Mouse (Mus musculus) kidney, embryonic 14.5 days (tissue): ENCODE measurements around the gene Fosb. TPM values are rescaled to one million over a fixed set of nuclear protein-coding genes. Genes with fewer than 3 reads are reported as not detected.

Experiments
- ATAC-seq: fragments of 200-750 bp; cut with Nextera tagmentation; 2 replicates; pipeline ENCODE4 v1.8.0; 2017; ENCODE audit warnings: moderate number of reproducible peaks, mild to moderate bottlenecking, moderate TSS enrichment, moderate library complexity; ENCODE audit not compliant: low FRiP score, low TSS enrichment
- H3K27ac ChIP-seq: fragments of 300-500 bp; sonication (generic); 2 replicates; pipeline ENCODE4 v1.5.1; 2014; ENCODE audit warnings: low read depth, mild to moderate bottlenecking, low read length, moderate library complexity, mixed read lengths
- H3K27me3 ChIP-seq: fragments of 300-500 bp; sonication (generic); 2 replicates; pipeline ENCODE4 v1.6.1; 2014; ENCODE audit warnings: mild to moderate bottlenecking, low read length; ENCODE audit not compliant: control insufficient read depth, insufficient read depth
- H3K36me3 ChIP-seq: fragments of 300-500 bp; sonication (generic); 2 replicates; pipeline ENCODE4 v1.6.1; 2014; ENCODE audit warnings: low read length, mixed read lengths; ENCODE audit not compliant: control insufficient read depth, insufficient read depth
- H3K4me1 ChIP-seq: fragments of 300-500 bp; sonication (generic); 2 replicates; pipeline ENCODE4 v1.6.1; 2014; ENCODE audit warnings: low read length, mixed read lengths; ENCODE audit not compliant: control insufficient read depth, insufficient read depth
- H3K4me2 ChIP-seq: fragments of 300-500 bp; sonication (generic); replicated peaks from 2 replicates; pipeline ENCODE4 v1.6.1; 2014; ENCODE audit warnings: low read depth, mild to moderate bottlenecking, low read length
- H3K4me3 ChIP-seq: fragments of 300-500 bp; sonication (generic); 2 replicates; pipeline ENCODE4 v1.5.1; 2014; ENCODE audit warnings: mild to moderate bottlenecking, low read length
- H3K9ac ChIP-seq: fragments of 300-500 bp; sonication (generic); 2 replicates; pipeline ENCODE4 v1.6.1; 2014; ENCODE audit warnings: low read depth, mild to moderate bottlenecking, low read length, moderate library complexity
- H3K9me3 ChIP-seq: fragments of 300-500 bp; sonication (generic); 2 replicates; pipeline ENCODE4 v1.6.1; 2016; ENCODE audit warnings: low read length; ENCODE audit not compliant: control insufficient read depth
- WGBS: fragments of 180-500 bp; shearing (Covaris S2); extraction: QIAGEN DNeasy Blood & Tissue Kit; methylation state at CpG from one replicate; pipeline ENCODE4 v1.1.7; 2014; 5-methylcytosine and 5-hydroxymethylcytosine counted together
- polyA plus RNA-seq: library from polyadenylated mRNA; unstranded; fragments of >200 nt; fragmentation: Nextera tagmentation; extraction: Ambion mirVana; gene quantifications from 2 replicates; pipeline ENCODE4 v1.2.1, GENCODE M21; 2014

Fosb gene
- 0.14 and 0.20 TPM in 2 replicates for polyA plus RNA-seq

- Histone ChIP-seq H3K4me2 (peak within 1 kb of the TSS; percentile 99), H3K9ac (peak within 1 kb of the TSS; percentile 57), H3K36me3 (no peaks in the 10 kb centered on the region), H3K27me3 (peaks cover 22% of the 10 kb centered on the region), H3K27ac (no peak within 1 kb of the TSS), H3K4me3 (peak within 1 kb of the TSS; percentile 68), H3K9me3 (no peaks in the 10 kb centered on the region), H3K4me1 (peaks cover 4% of the 10 kb centered on the region; the same call in 1 of the 2 replicates)
- ATAC-seq, result peak; percentile 82
- under 1% methylated on average over 48 of the region's 49 CpGs for WGBS
Measured at GRCm38 (mm10) chr7:19309884-19310641, at the start of gene Fosb. Fosb (minus strand) TSS chr7:19310051.

DNA sequence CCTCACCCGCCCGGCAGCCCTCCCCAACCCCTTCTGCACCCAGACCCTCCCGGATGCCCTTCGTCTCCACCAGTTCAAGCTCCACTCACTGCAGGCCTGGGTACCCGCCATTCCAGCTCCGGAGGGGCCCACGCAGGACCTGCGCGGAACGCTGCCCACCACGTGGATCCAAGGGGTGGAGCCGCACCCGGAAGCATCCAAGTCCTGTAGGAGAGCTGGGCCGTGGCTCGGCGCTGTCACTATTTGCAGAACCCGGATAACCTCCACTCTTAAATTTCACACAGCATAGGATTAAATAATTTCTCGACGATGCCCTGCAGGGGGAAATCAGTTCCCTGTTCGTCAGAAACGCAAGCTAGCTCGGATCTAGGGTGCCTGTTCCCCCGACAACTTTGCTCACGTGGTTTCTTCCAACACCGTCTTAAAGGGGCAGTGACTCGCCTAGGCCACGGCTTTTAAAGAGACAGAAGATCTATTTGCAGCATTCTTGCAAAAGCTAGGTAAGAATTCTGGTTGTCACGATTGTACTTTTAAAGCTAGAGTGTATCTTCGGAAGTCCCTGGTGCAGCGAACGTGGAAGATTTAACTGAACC is 49.5 kb upstream of the Fosb start, which contains the start of the genes Cd3eap and Ppp1r13l:
TSS of gene Cd3eap (minus strand) at position 185 of the 593 bp plus-strand sequence.
TSS of gene Ppp1r13l (plus strand) at position 451 of the 593 bp plus-strand sequence.
- Histone ChIP-seq H3K4me3 (peak within 1 kb of the TSS; percentile 82), H3K4me1 (0 out of 2 replicates have a peak, but pooled peaks cover 4% of the 10 kb centered on the region), H3K9ac (peak within 1 kb of the TSS; percentile 69), H3K27me3 (no peaks in the 10 kb centered on the region), H3K9me3 (no peaks in the 10 kb centered on the region), H3K4me2 (peak within 1 kb of the TSS; percentile 98), H3K27ac (peak within 1 kb of the TSS; percentile 59), H3K36me3 (peaks cover 27% of the 10 kb centered on the region)
- under 1% methylated on average over 31 of the region's 31 CpGs for WGBS
- ATAC-seq, result peak; percentile 63

GRCm38 (mm10) chr7:19358634-19359033 is 48.8 kb upstream of the Fosb start:
- H3K27me3 ChIP-seq, result no peaks in the 10 kb centered on the region
- H3K27ac ChIP-seq, result no peak overlapping the region
- no peak for ATAC-seq
- 0 out of 2 replicates have a peak, but pooled peaks cover 4% of the 10 kb centered on the region for H3K4me1 ChIP-seq
- H3K9ac ChIP-seq, result peak overlapping the region; percentile 69
- WGBS, result 20% methylated on average over 13 of the region's 13 CpGs
- peak overlapping the region; percentile 98 for H3K4me2 ChIP-seq
- H3K36me3 ChIP-seq, result peaks cover 31% of the 10 kb centered on the region
- no peaks in the 10 kb centered on the region for H3K9me3 ChIP-seq
- peak overlapping the region; percentile 82 for H3K4me3 ChIP-seq

DNA sequence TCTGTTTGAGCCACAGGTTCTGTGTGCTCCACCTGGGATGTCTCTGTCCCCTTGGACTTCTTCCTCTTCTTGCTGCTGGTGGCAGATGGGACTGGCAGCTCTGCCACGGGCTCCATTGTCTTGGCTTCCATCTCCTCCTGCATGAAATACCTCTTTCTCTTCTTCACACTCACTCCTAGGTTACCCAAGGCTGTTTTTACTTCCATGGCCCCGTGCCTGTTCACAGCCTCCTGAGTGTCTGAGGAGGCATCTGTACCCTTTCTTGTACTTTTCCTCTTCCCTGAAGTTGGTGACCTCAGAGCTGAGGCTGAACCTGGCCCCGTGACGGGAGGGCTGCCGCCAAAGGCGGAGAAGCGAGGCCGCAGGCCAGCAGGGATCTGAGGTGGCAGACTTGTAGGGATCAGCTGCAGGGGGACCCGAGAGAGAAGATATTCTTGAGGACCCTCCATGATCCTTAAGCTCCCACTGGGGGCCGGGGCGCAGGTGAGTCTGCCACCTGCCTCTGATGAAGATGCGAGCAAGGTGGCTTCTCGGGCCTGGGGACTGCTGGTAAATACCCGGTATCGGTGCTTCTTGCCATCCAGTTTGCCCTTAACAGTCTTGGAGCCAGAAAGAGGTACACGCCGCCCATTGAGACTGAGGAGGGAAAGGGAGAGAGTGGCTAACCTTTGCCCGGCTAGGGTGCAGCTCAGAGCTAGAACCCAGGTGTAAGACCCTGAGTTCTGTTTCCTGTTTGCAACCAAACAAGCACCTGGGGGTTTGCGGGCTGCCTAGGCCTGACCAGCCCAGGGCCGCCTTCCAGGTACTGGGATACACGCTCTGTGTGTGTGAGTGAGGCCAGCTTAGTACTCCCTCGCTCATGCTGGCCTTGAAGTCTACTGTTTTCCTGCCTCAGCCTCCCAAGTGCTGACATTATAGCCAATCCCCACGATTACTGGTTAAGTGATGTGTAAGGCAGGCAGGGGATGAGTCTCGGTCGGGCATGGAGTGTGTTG is 47.8 kb upstream of the Fosb start:
- Histone ChIP-seq H3K4me2 (peak overlapping the region; percentile 98), H3K36me3 (peaks cover 40% of the 10 kb centered on the region), H3K4me3 (peak overlapping the region; percentile 82; the same call in 1 of the 2 replicates), H3K9ac (no peak overlapping the region; the same call in 1 of the 2 replicates), H3K4me1 (0 out of 2 replicates have a peak, but pooled peaks cover 4% of the 10 kb centered on the region), H3K27me3 (no peaks in the 10 kb centered on the region), H3K27ac (no peak overlapping the region), H3K9me3 (no peaks in the 10 kb centered on the region)
- ATAC-seq, result no peak
- WGBS, result 93% methylated on average over 25 of the region's 25 CpGs

- Histone ChIP-seq H3K36me3 (peaks cover 51% of the 10 kb centered on the region), H3K27ac (no peak overlapping the region), H3K9me3 (no peaks in the 10 kb centered on the region), H3K9ac (no peak overlapping the region), H3K4me2 (no peak overlapping the region), H3K27me3 (no peaks in the 10 kb centered on the region), H3K4me3 (no peak overlapping the region), H3K4me1 (0 out of 2 replicates have a peak, but pooled peaks cover 4% of the 10 kb centered on the region)
- 60% methylated on average over 10 of the region's 10 CpGs for WGBS
- ATAC-seq, result no peak
Measured at GRCm38 (mm10) chr7:19356311-19356710, 46.5 kb upstream of the Fosb start.

- H3K9ac ChIP-seq, result no peak overlapping the region
- H3K36me3 ChIP-seq, result peaks cover 61% of the 10 kb centered on the region
- H3K27me3 ChIP-seq, result no peaks in the 10 kb centered on the region
- H3K9me3 ChIP-seq, result no peaks in the 10 kb centered on the region
- no peak for ATAC-seq
- no peak overlapping the region for H3K4me3 ChIP-seq
- no peak overlapping the region for H3K27ac ChIP-seq
- H3K4me1 ChIP-seq, result no peaks in the 10 kb centered on the region
- WGBS, result 84% methylated on average over 5 of the region's 5 CpGs
- no peak overlapping the region for H3K4me2 ChIP-seq
Measured at GRCm38 (mm10) chr7:19354991-19355390, 45.1 kb upstream of the Fosb start.

GRCm38 (mm10) chr7:19350221-19350620 is 40.4 kb upstream of the Fosb start:
- H3K27ac ChIP-seq, result no peak overlapping the region
- no peaks in the 10 kb centered on the region for H3K27me3 ChIP-seq
- peaks cover 56% of the 10 kb centered on the region for H3K36me3 ChIP-seq
- no peak for ATAC-seq
- H3K4me3 ChIP-seq, result no peak overlapping the region
- H3K4me1 ChIP-seq, result peaks cover 11% of the 10 kb centered on the region
- H3K9ac ChIP-seq, result no peak overlapping the region
- WGBS, result 92% methylated on average over 8 of the region's 8 CpGs
- H3K9me3 ChIP-seq, result no peaks in the 10 kb centered on the region
- H3K4me2 ChIP-seq, result no peak overlapping the region

DNA sequence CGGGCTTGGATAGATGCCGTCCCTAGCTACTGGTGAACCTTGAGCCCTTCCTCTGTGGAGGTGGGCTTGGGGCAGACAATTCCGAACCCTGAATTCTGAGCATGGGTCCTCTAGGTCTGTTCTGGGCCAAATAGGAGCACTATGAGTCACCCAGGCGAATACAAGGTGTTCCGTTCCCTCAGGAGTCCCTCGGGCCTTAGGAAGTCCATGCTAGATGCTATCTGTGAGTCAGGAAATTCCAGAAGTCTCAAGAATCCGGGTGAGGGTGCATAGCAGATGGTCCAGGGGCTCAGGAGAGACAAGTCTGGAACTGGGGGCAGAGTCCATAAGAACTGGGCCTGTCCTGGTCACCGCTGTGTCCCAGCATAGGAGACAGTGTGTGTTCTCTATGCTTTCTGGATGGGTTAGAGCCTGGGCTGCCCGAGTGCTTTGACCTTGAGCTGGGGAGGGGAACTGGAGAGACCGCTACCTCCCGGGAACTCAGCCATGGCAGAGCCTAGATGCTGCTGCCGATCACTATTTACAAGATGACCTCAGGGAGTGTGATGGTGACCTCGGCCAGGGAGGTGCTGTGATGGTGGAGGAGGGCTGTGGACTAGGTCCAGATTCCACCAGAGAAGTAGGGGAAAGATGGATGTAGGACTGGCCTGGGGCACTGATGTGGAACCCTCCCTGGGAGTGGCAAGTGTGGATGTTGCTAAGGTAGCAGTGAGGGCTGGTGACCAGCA is 39.5 kb upstream of the Fosb start:
- H3K9me3 ChIP-seq, result no peaks in the 10 kb centered on the region
- H3K27ac ChIP-seq, result no peak overlapping the region
- H3K4me2 ChIP-seq, result no peak overlapping the region; the same call in 1 of the 2 replicates
- H3K4me3 ChIP-seq, result no peak overlapping the region
- ATAC-seq, result no peak
- H3K4me1 ChIP-seq, result peaks cover 14% of the 10 kb centered on the region
- H3K36me3 ChIP-seq, result peaks cover 47% of the 10 kb centered on the region
- no peak overlapping the region for H3K9ac ChIP-seq
- WGBS, result 79% methylated on average over 13 of the region's 13 CpGs
- H3K27me3 ChIP-seq, result no peaks in the 10 kb centered on the region
